Mouse (Mus musculus) CH12.LX (cell line): ENCODE results near the gene Gzmf. TPM values are rescaled to one million over a fixed set of nuclear protein-coding genes. Genes with fewer than 3 reads are reported as not detected.

ENCODE experiments used
- polyA plus RNA-seq: library from polyadenylated mRNA; unstranded; fragments of >175 nt; gene quantifications from 2 replicates; pipeline ENCODE4 v1.2.1, GENCODE M21; 2012; ENCODE audit warnings: low read depth; ENCODE audit not compliant: insufficient read length
- total RNA-seq, 2 experiments: library from RNA; depleted of rRNA; stranded (reverse); fragments of 300-350 nt in 1 of 2; fragments of >200 nt in 1 of 2; gene quantifications; 2 replicates each; pipeline ENCODE4 v1.2.3; 2012 to 2014

The Gzmf gene
- total and polyA plus RNA-seq, 3 experiments = not detected

Other genes with a start within 250 kb of the Gzmf start
- 0.17 TPM in 1 of 2 replicates, not detected in the other for gene Mcpt1, start 193.4 kb downstream of the Gzmf start, total RNA-seq (2012; rRNA removed)
- gene Mcpt1, start 193.4 kb downstream of the Gzmf start, total RNA-seq (2014; rRNA removed) = 0.66 and 1.0 TPM in 2 replicates
- 0.39 and 0.41 TPM in 2 replicates for gene Mcpt1, start 193.4 kb downstream of the Gzmf start, polyA plus RNA-seq
- 0.17 and 0.25 TPM in 2 replicates for gene Mcpt9, start 180.9 kb downstream of the Gzmf start, total RNA-seq (2012; rRNA removed)
- 0.22 and 0.28 TPM in 2 replicates for gene Mcpt9, start 180.9 kb downstream of the Gzmf start, total RNA-seq (2014; rRNA removed)
- gene Mcpt9, start 180.9 kb downstream of the Gzmf start, polyA plus RNA-seq = 0.29 TPM in 1 of 2 replicates, not detected in the other
- gene Mcpt2, start 169.4 kb downstream of the Gzmf start, total RNA-seq (2012; rRNA removed) = 0.13 TPM in 1 of 2 replicates, not detected in the other
- gene Mcpt2, start 169.4 kb downstream of the Gzmf start, total RNA-seq (2014; rRNA removed) = not detected in 2 replicates
- gene Mcpt2, start 169.4 kb downstream of the Gzmf start, polyA plus RNA-seq = not detected in 2 replicates
- not detected in 2 replicates for gene Mcpt4, start 149.1 kb downstream of the Gzmf start, total RNA-seq (2012; rRNA removed)
- not detected in 2 replicates for gene Mcpt4, start 149.1 kb downstream of the Gzmf start, total RNA-seq (2014; rRNA removed)
- gene Mcpt4, start 149.1 kb downstream of the Gzmf start, polyA plus RNA-seq = not detected in 2 replicates
- not detected in 2 replicates for gene Mcpt8, start 126.1 kb downstream of the Gzmf start, total RNA-seq (2012; rRNA removed)
- not detected in 2 replicates for gene Mcpt8, start 126.1 kb downstream of the Gzmf start, total RNA-seq (2014; rRNA removed)
- not detected in 2 replicates for gene Mcpt8, start 126.1 kb downstream of the Gzmf start, polyA plus RNA-seq
- not detected in 2 replicates for gene Ctsg, start 108.8 kb downstream of the Gzmf start, total RNA-seq (2012; rRNA removed)
- gene Ctsg, start 108.8 kb downstream of the Gzmf start, total RNA-seq (2014; rRNA removed) = not detected in 2 replicates
- gene Ctsg, start 108.8 kb downstream of the Gzmf start, polyA plus RNA-seq = not detected in 2 replicates
- not detected in 2 replicates for gene Gzme, start 90.8 kb downstream of the Gzmf start, total RNA-seq (2012; rRNA removed)
- gene Gzme, start 90.8 kb downstream of the Gzmf start, total RNA-seq (2014; rRNA removed) = not detected in 2 replicates
- not detected in 2 replicates for gene Gzme, start 90.8 kb downstream of the Gzmf start, polyA plus RNA-seq
- not detected in 2 replicates for gene Gzmd, start 78.8 kb downstream of the Gzmf start, total RNA-seq (2012; rRNA removed)
- not detected in 2 replicates for gene Gzmd, start 78.8 kb downstream of the Gzmf start, total RNA-seq (2014; rRNA removed)
- gene Gzmd, start 78.8 kb downstream of the Gzmf start, polyA plus RNA-seq = not detected in 2 replicates
- gene Gzmg, start 51.8 kb downstream of the Gzmf start, total RNA-seq (2012; rRNA removed) = not detected in 2 replicates
- not detected in 2 replicates for gene Gzmg, start 51.8 kb downstream of the Gzmf start, total RNA-seq (2014; rRNA removed)
- gene Gzmg, start 51.8 kb downstream of the Gzmf start, polyA plus RNA-seq = not detected in 2 replicates
- not detected in 2 replicates for gene Gzmn, start 36.8 kb downstream of the Gzmf start, total RNA-seq (2012; rRNA removed)
- not detected in 2 replicates for gene Gzmn, start 36.8 kb downstream of the Gzmf start, total RNA-seq (2014; rRNA removed)
- not detected in 2 replicates for gene Gzmn, start 36.8 kb downstream of the Gzmf start, polyA plus RNA-seq
- gene Gzmc, start 23.2 kb upstream of the Gzmf start, total RNA-seq (2012; rRNA removed) = not detected in 2 replicates
- not detected in 2 replicates for gene Gzmc, start 23.2 kb upstream of the Gzmf start, total RNA-seq (2014; rRNA removed)
- gene Gzmc, start 23.2 kb upstream of the Gzmf start, polyA plus RNA-seq = not detected in 2 replicates
- not detected in 2 replicates for gene Gzmb, start 50.8 kb upstream of the Gzmf start, total RNA-seq (2012; rRNA removed)
- not detected in 2 replicates for gene Gzmb, start 50.8 kb upstream of the Gzmf start, total RNA-seq (2014; rRNA removed)
- gene Gzmb, start 50.8 kb upstream of the Gzmf start, polyA plus RNA-seq = not detected in 2 replicates
- gene Atp12a, start 153.7 kb upstream of the Gzmf start, total RNA-seq (2012; rRNA removed) = not detected in 2 replicates
- gene Atp12a, start 153.7 kb upstream of the Gzmf start, total RNA-seq (2014; rRNA removed) = not detected in 2 replicates
- not detected in 2 replicates for gene Atp12a, start 153.7 kb upstream of the Gzmf start, polyA plus RNA-seq
- gene Rnf17, start 191.2 kb upstream of the Gzmf start, total RNA-seq (2012; rRNA removed) = not detected in 2 replicates
- 0.11 TPM in 1 of 2 replicates, not detected in the other for gene Rnf17, start 191.2 kb upstream of the Gzmf start, total RNA-seq (2014; rRNA removed)
- gene Rnf17, start 191.2 kb upstream of the Gzmf start, polyA plus RNA-seq = not detected in 2 replicates